Mouse (Mus musculus) ovary, postnatal 14 days (tissue): ENCODE data around the gene Creb3l2.
A peak's percentile ranks its signal among the peaks of the same experiment; 100 is the strongest.
"Not testable (repeated sequence)": the region's sequence is repeated elsewhere in the genome, so short reads cannot be mapped to it uniquely, and the experiment has no call there.

Experiments used
- DNase-seq: peaks from one replicate; pipeline ENCODE4 v3.0.0; 2022; ENCODE audit warnings: low spot score

Gene Creb3l2

GRCm38 (mm10) chr6:37442041-37442667 is at the start of gene Creb3l2:
Gene Creb3l2, minus strand, starts transcription at chr6:37442146.
- peak; percentile 91 for DNase-seq

DNA sequence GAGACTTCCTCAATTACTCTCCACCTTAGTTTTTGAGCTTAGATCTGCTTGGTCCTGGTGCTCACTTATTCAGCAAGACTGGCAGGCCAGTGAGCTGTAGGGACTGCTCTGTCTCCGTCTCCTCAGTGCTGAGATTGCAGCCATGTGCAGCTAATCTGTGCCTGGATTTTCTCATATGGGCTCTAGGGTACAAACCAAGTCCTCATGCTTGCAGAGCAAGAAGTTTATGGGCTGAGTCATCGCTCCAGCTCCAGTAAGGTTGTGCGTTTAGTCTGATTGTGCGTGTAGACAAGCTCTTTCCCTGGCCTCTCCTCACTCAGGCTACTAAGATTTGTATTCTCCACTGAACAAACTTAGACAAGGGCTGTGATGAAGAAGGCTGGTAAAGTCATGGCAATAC is 44.6 kb upstream of the Creb3l2 start:
- DNase-seq = no peak

- no peak for DNase-seq
Measured at GRCm38 (mm10) chr6:37484588-37485070, 42.7 kb upstream of the Creb3l2 start.

DNA sequence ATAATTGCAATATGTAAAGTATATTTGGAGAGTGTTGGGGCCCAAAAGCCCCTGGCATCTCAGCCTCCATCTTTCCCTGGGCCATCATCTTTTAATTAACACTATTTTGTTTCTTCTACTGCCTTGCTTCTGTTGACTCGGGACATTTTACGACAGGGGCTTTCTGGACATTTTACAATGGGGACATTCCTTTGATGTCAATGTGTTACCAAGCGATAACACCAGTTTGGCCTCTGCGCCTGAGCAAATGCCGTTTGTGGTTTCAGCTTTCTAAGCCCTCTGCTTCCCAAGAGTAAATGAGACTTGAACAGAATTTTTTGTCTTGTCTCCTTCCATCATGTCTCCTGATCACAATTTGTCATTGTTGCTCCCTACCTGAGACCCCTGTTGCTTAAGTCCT is 41.3 kb upstream of the Creb3l2 start:
- no peak for DNase-seq

- no peak for DNase-seq
Measured at GRCm38 (mm10) chr6:37481147-37481546, 39.2 kb upstream of the Creb3l2 start.

DNA sequence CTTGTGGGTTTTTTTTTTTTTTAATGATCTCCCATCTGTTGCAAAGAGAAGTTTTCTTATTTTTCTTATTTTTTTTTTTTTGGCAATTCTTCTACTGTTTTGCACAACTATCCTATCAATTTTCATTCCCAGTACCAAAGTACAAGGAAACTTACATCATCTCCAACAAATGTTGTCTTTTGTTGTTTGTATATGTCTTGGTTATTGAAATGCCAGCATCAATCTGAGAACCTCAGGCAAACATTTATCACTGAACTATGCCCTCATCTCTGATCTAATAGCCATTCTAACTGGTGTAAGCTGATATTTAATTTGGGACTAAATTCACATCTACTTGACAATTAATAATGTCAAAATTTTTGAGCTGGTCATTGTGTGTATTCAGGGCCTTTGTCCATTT is 38.1 kb upstream of the Creb3l2 start:
- no peak for DNase-seq

GRCm38 (mm10) chr6:37478481-37478880 is 36.5 kb upstream of the Creb3l2 start:
- DNase-seq = no peak

- DNase-seq = no peak
Measured at GRCm38 (mm10) chr6:37473674-37474342, 31.9 kb upstream of the Creb3l2 start.

DNA sequence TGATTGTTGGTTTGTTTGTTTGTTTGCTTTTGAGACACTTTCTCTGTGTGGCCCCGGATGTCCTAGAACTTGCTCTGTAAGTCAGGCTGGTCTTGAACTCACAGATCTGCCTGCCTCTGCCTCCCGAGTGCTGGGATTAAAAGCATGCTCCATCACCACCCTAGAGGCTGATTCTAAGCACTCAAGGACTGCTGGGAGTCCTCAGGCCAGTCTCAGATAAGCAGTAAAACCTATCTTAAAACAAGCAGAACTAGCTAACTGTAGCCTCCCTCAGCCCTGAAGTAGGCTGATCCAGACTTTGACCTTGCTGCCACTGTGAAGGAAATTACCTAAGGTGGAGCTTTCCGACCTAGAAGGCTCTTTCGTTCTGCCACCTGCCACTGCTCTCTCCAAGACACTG is 28.3 kb upstream of the Creb3l2 start:
- DNase-seq = no peak

DNA sequence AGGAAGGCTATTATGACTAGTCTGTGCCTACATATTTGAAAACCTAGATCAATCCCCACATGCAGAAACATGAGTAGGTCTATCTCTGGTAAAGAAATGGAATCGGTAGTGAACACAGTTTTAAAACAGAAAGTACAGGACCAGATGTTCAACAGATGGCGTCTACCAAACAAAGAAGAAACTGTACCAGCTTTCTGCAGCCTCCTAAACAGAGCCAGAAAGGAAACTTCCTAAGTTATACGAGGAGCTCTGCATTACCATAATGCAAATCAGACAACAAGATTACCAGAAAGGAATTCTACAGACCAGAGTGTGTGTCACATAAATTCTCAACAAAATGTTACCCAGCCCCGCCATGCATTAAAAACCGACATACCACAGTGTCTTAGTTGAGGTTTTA is 23.9 kb upstream of the Creb3l2 start:
- DNase-seq = no peak

GRCm38 (mm10) chr6:37465356-37465755 is 23.4 kb upstream of the Creb3l2 start:
- no peak for DNase-seq

- DNase-seq = no peak
Measured at GRCm38 (mm10) chr6:37464585-37464984, 22.6 kb upstream of the Creb3l2 start.

DNA sequence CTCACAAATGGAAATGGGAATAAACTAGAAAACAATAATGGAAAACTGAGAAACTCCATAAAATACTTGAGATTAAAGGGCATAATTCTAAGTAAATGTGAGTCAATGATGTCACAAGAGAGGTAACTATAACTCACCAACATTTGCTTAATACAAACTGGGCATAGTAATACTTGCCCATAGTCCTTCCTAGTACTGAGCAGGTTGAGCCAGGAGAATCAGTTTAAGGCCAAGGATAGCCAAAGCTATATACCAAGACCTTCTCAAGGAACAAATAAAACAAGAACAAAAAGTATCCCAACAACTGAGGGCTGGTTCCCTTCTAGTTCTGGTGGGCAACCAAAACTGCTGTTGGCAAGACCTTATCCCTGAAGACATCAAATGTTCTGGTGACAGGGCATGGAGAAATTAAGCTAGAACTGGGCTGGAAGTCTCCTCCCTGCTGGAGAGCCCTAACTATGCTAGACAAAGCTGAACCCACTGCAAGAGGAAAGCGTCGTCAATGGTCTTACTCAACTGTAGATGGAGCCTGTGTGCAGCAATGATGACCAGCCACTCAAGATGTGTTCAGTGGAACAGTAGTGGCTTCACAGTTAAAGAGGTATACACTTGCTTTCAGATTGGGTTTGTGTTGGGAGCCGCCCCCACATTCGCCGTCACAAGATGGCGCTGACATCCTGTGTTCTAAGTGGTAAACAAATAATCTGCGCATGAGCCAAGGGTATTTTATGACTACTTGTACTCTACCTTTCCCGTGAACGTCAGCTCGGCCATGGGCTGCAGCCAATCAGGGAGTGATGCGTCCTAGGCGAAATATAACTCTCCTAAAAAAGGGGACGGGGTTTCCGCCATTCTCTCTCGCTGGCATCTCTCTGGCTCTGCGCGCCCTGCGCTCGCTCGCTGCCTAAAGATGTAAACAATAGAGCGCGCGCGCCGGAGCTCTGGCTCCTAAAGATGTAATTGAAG is 21.9 kb upstream of the Creb3l2 start:
- peak; percentile 25 for DNase-seq

DNA sequence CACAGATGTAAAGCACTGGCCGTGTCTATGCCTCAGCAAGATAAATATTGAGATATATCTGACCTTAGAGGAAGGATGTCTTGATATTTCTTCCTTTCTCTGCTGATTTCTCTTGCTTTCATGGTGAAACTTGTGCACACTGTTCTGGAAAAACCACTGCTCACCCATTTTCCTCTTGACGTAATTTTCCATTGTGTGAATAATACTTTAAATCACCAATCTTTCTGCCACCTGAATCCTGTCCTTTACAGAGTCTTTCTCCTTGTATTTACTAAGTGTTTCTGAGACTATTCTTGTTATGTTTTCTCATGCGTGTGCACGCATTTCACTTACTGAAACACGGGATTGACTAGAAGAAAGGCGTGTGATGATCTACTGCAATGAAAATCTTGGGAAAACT is 18.7 kb upstream of the Creb3l2 start:
- no peak for DNase-seq

DNA sequence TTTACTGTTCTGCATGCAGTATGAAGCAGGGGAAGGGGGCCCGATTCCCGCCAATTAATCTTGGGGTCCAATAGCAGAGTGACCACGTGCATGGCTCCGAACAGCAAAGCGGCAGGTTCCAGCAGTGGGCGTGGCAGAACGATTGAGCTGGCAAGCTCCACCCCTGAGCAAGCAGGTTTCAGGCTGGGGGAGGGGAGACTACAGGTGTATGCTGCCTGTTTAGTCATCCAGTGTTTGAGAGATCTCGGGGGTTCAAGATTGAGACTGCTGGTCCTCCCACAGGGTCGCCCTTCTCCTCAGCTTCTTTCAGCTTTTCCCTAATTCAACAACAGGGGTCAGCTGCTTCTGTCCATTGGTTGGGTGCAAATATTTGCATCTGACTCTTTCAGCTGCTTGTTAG is 17.7 kb upstream of the Creb3l2 start:
- not testable (repeated sequence) for DNase-seq

DNA sequence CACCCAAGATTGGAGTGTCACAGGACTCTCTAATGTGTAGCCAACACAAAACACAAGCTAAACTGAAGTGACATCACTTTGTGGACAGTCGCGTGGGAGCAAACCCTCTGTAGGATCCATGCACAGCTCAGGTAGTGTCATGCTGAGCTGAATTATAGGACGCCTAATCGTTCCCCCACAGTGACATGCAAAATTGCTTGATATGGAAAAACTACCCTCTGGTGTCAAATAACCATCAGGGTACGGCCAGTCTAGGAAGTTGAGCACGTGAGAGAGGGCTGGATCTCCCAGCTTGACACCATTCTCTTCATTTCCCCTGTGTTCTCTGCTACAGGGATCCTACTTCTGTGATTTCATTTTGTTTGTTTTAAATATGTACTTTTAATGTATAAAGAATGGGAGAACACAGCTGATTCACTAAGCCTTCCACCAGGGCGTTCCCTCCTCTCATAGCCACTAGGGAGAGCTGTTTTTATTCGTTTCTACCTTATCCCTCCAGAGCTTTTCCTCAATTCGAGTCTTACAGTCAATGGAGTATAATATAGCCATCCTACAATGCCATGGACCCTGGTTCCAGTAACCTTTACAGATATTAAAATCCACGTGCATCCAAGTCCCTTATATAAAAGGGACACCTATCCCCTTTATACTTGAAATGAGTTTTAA is 16.2 kb upstream of the Creb3l2 start:
- DNase-seq = no peak

GRCm38 (mm10) chr6:37455540-37455939 is 13.6 kb upstream of the Creb3l2 start:
- DNase-seq = no peak

DNA sequence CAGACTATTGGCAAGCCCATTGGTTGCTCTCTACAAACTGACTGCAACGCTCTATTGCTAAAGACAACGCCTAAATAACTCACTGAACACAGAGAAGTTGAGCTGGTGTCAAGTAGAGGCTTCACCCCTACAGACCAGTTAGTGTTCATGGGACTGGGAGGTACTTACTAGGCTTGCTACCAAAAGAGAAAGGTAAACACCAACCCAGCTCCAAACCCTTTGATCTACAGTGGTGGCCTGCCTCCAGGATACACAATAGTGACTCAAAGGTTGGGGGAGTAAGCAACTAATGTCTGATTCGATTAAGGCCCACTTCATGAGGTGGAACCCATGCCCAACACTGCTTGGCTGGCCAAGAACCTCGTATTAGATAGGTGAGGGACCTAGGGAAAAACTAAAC is 11.1 kb upstream of the Creb3l2 start:
- no peak for DNase-seq

- no peak for DNase-seq
Measured at GRCm38 (mm10) chr6:37451664-37452063, 9.7 kb upstream of the Creb3l2 start.

DNA sequence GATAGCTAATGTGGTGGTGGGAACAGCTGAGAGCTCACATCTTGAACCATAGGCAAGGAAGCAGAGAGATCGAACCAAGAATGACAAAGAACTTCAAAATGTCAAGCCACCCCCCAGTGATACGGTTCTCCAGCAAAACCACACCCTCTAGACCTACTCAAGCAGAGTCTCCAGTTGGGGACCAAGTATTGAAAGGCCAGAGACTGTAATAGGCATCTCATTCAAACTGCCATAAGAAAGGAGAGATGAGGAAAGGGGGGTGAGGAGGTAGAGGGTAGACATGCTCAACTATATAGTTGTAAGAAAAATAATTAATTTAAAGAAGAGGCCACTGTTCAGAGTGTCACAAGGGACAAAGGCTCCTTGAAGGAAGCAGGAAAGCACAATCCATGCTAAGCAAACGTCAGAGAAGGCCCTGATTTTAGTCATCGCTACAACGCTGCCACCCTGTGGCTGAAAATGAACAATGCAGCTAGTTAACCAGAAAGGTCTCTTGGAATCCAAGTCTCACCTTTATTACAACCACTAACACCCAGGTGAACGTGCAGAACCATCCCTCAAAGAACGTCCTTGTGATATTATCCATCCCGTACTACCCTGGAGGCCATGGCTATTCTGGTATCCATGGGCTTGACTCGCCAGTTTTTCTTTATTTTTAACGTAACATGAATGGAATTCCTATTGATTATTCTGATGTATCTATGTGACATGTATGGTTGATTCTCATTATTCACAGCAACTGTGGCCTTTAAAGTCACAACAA is 5.9 kb upstream of the Creb3l2 start:
- peak; percentile 73 for DNase-seq

DNA sequence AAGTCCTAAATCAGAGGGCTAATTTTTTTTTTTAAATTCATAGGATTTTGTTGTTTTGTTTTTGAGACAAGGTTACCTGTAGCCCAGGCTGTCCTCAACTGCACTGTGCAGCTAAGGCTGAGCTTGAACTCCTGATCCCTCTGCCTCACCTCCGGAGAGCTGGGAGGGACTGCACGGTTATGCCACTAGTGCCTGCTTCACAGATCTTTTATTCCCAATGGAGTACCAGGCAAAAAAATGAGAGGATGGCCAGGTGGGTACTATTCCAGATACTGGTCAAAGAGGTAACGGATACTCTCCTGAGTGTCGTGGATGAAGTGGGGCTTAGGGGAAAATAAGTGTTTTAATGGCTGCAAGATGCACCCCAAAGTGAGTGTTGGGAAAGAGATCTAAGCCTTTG is 835 bp upstream of the Creb3l2 start:
- DNase-seq = no peak
